Mouse (Mus musculus): ENCODE measurements around the gene Lancl3.

Lancl3 gene

DNA sequence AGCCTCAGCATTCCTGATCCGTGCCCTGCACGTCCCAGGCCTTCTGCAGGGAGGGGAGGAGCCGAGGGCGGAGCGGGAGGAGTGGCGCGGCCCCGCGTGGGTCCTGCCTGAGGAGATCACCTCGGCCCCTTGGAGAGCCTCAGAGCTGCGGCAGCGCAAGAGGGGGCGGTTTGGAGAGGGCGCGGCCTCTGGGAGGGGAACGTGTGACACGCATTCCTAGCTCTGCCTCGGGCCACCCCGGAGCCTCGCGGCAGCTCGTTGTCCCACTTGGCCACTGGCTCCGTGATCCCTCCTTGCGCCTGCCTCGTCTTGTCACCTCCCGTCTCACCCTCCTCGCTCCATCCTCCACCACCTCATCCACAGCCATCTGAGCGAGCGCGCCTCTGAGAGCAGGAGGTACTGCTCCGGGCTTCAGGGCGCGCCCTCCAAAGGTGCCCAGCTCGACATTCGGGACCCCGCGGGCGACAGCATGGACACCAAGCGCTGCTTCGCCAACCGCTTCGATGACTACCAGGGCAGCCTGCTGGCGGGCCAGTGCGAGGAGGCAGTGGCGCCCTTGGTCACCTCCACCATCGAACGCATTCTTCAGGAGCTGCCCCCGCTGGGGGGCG lies at the start of gene Lancl3:
Gene Lancl3, plus strand, starts transcription at position 142 of the 611 bp plus-strand sequence.
- peak in 1 of 2 experiments; percentile 14 for DNase-seq (ENCODE audit: low spot score in 2 of 2)

- no peak for DNase-seq (ENCODE audit: low spot score in 2 of 2)
Observed at GRCm38 (mm10) chrX:9179011-9179410, 20.7 kb upstream of the Lancl3 start.

GRCm38 (mm10) chrX:9181570-9181969 lies 18.1 kb upstream of the Lancl3 start:
- no peak for DNase-seq (ENCODE audit: low spot score in 2 of 2)

GRCm38 (mm10) chrX:9200380-9200917 lies 747 bp downstream of the Lancl3 start:
- no peak for DNase-seq (ENCODE audit: low spot score in 2 of 2)

- no peak for DNase-seq (ENCODE audit: low spot score in 2 of 2)
Observed at GRCm38 (mm10) chrX:9201954-9202353, 2.3 kb downstream of the Lancl3 start.

DNA sequence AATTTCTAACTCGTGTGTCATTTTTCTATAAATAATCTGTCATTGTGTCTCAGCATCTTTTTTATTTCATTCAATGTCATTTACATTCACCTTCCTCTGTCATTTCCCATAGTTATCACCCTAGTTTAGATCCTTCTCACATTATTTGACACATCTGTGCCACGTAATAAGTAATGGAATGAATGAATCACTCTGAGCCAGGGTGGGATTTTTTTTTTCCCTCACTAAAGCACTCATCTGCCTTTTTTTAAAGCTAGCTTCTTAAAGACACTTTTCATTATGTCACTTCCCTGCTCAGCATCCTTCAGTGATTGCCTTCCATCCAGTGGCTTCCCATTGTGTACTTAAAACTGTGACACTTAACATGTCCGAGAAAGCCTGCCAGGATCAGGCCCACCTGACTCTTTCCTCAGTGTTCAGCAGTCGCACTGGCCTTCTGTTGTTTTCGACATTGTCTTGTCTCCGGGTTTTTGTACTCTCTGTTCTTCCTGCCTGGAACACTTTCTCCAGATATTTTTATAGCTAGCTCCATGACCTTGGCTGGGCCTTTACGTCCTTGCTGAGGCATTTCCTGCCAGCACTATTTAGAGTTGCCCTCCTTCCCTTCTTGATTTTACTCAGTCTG lies 3.2 kb downstream of the Lancl3 start:
- DNase-seq (ENCODE audit: low spot score in 2 of 2), result no peak

- DNase-seq (ENCODE audit: low spot score in 2 of 2), result no peak
Observed at GRCm38 (mm10) chrX:9205121-9205520, 5.4 kb downstream of the Lancl3 start.

DNA sequence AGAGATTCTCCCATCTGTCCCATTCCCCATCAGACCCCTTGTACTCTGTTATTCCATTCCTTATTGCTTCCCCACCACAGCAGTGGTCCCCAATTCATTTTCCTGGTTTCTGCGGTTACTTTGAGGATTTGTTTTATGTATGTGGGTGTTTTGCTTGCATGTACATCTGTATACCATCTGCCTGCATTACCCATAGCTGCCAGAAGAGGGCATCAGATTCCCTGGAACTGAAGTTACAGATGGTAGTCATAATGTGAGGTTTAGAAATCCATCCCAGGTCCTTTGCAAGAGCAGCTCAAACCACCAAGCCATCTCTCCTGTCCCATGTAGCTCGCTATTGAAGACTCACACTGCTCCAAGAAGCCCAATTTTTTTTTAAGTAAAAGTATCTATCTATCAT lies 16.5 kb downstream of the Lancl3 start:
- no peak for DNase-seq (ENCODE audit: low spot score in 2 of 2)

- DNase-seq (ENCODE audit: low spot score in 2 of 2), result no peak
Observed at GRCm38 (mm10) chrX:9219570-9219969, 19.9 kb downstream of the Lancl3 start.

DNA sequence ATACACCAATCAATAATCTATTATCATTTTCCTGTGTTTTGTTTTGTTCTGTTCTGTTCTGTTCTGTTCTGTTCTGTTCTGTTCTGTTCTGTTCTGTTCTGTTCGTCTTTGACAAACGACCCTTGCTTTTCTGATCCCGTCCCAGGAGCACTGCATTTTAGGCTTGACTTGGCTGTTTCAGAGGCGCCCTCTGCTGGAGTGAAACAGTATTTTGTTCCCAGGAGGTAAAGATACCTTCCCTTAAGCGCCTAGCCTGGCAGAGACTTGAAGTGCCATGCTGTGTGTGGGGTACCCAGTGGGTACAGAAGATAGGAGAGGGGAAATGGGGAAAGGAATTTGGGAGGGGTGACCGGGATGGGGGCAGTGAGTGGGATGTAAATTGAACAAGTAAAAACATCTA lies 21.5 kb downstream of the Lancl3 start:
- peak in 1 of 2 experiments; percentile 25 for DNase-seq (ENCODE audit: low spot score in 2 of 2)

DNA sequence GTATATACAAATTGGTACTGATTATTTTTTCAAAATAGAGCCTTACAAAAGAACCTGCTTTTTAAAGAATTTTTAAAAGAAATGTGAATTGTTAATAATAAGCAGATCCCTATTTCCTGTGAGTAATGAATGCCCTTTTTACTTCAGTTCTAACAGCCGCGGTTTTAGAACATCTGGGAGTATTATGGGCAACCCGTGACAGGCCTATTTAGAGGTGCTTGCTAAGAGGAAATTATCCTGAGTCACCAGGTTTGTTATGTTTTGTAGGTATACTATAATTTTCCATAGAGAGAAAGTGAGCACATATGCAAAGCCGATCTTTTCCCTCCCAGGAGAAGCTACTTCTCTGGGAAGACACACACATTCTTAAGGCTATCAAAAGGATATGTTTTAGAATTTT lies 22.0 kb downstream of the Lancl3 start:
- DNase-seq (ENCODE audit: low spot score in 2 of 2), result no peak

- DNase-seq (ENCODE audit: low spot score in 2 of 2), result no peak
Observed at GRCm38 (mm10) chrX:9222412-9223221, 22.9 kb downstream of the Lancl3 start.

- no peak for DNase-seq (ENCODE audit: low spot score in 2 of 2)
Observed at GRCm38 (mm10) chrX:9227105-9227504, 27.4 kb downstream of the Lancl3 start.

- no peak for DNase-seq (ENCODE audit: low spot score in 2 of 2)
Observed at GRCm38 (mm10) chrX:9240737-9241591, 41.3 kb downstream of the Lancl3 start.

DNA sequence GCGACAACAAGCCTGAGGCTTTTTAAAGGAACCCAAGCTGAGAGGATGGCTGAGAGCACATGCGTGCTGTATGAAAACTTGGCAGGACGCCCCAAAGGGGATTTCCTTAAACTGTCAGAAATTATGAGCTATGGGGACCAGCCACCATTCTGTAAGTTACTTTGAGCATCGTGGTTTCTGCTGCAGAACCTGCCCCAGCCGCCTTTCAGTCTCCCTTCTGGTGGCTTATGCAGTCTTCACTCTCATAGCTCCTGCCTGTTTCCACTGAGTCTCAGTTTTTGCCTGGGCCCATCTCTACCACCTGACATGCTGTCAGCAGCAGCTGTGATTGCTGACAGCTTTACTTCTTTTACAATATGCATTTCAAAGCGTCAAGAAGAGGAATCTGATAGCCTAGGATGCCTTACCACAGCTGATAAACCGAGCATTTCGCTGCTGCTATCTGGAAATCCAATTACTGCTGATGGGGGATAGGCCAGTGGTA lies 43.7 kb downstream of the Lancl3 start:
- no peak for DNase-seq (ENCODE audit: low spot score in 2 of 2)

GRCm38 (mm10) chrX:9244603-9245336 lies 45.1 kb downstream of the Lancl3 start:
- no peak for DNase-seq (ENCODE audit: low spot score in 2 of 2)

DNA sequence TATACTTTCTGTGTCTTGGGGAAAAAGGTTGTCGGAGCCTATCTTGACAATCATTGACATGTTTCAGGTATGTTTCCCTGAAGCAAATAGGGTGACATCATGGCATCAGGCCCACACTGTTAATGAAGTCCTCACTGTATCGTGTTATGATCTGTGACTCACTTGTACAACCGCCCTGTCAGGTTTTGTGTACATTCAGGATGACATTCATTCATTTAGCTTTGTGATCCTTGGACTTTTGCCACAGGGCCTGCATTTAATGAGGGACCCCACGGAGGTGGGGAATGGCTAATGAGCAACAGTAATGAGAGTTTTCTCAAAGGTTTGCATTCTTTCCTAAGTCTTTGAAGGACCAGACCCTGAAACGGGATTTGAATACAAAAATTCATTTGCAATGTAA lies 49.2 kb downstream of the Lancl3 start:
- no peak for DNase-seq (ENCODE audit: low spot score in 2 of 2)

DNA sequence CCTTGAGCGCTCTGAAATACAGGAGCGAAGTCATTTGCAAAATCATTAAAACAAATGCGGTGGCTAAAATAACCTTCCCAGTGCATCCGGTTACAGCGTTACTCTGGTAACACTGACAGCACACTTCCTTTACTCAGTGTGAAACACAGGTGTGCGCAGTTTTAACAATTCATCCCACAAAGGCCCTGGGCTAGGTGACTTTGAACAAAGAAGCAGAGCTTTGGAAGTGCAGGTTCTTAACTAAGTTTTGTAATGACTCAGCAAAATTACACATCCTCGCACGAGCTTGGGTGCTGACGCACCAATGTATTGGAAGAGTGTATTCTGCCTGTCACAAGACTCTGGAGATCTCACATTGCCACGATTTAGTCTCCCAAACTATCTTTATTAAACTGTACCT lies 54.3 kb downstream of the Lancl3 start:
- no peak for DNase-seq (ENCODE audit: low spot score in 2 of 2)

- no peak for DNase-seq (ENCODE audit: low spot score in 2 of 2)
Observed at GRCm38 (mm10) chrX:9254901-9255300, 55.2 kb downstream of the Lancl3 start.

GRCm38 (mm10) chrX:9256766-9257165 lies 57.1 kb downstream of the Lancl3 start, which contains the start of gene Gm14862:
Gene Gm14862, minus strand, starts transcription at chrX:9256899.
- no peak for DNase-seq (ENCODE audit: low spot score in 2 of 2)

- no peak for DNase-seq (ENCODE audit: low spot score in 2 of 2)
Observed at GRCm38 (mm10) chrX:9257831-9258230, 58.1 kb downstream of the Lancl3 start.
